Comparison of ENCODE assay signal across 11 mouse cellular contexts in the genomic region with DNA sequence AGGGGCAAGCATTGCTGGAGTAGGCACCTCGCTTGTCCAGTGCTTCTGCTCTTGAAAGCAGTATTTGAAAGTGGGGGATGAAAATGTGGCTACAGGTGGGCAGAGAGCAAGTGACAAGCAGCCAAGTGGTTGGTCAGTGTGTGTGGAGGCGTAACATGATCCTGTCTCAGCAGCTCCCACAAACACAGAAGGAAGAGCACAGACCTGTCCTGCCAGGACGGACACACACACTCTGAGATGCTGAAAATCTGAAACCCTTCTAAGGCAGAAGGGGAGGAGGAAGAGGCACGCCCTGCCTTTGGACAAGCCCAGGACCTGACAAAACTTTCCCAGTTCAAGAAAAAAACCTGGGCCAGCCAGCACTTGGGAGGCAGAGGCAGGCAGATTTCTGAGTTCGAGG. TPM values are rescaled to one million over a fixed set of nuclear protein-coding genes. Genes with fewer than 3 reads are reported as not detected.
DNase-seq lines count a peak whose midpoint lies in the region; ATAC-seq and TF ChIP-seq lines count a peak whose summit lies in the region.
"Had no signal": no experiment of that assay in that cellular context is flagged by ENCODE, and none has a peak within 500 bp of the region (broad histone marks: within the 10 kb centered on the region; RNA-seq: fewer than 3 reads in every experiment).

No protein-coding gene starts in this region.

- H3K4me1 ChIP-seq in heart, adult 2 months (ENCODE audit: control insufficient read depth, insufficient read depth, low read length) = peaks cover 13% of the 10 kb centered on the region
- peaks cover 46% of the 10 kb centered on the region for H3K4me1 ChIP-seq in kidney, embryonic 16.5 days (ENCODE audit: insufficient read depth, low read length)
- peaks cover 34% of the 10 kb centered on the region for H3K4me1 ChIP-seq in intestine, embryonic 15.5 days (replicated peaks)
- peaks cover 17% of the 10 kb centered on the region; the same call in 1 of the 2 replicates for H3K4me1 ChIP-seq in neural tube, embryonic 14.5 days (ENCODE audit: control insufficient read depth, insufficient read depth, low read length)
- H3K4me1 ChIP-seq: liver, embryonic 15.5 days had no signal

- peaks cover 2% of the 10 kb centered on the region; the same call in 1 of the 2 replicates for H3K36me3 ChIP-seq in heart, adult 2 months (ENCODE audit: control insufficient read depth, insufficient read depth, low read length)
- no peaks in the 10 kb centered on the region for H3K36me3 ChIP-seq in kidney, embryonic 16.5 days (ENCODE audit: insufficient read depth, low read length)
- H3K36me3 ChIP-seq in intestine, embryonic 15.5 days = no peaks in the 10 kb centered on the region
- H3K36me3 ChIP-seq in neural tube, embryonic 14.5 days (ENCODE audit: control insufficient read depth, insufficient read depth, low read length) = no peaks in the 10 kb centered on the region
- H3K36me3 ChIP-seq: liver, embryonic 15.5 days had no signal

- H3K9me3 ChIP-seq in kidney, embryonic 16.5 days (ENCODE audit: low read length) = no peaks in the 10 kb centered on the region
- no peaks in the 10 kb centered on the region for H3K9me3 ChIP-seq in intestine, embryonic 15.5 days
- no peaks in the 10 kb centered on the region for H3K9me3 ChIP-seq in neural tube, embryonic 14.5 days (ENCODE audit: control insufficient read depth, low read length)
- H3K9me3 ChIP-seq: liver, embryonic 15.5 days had no signal

- intact Hi-C loops in heart, adult 2 months (cut with DNase I) = no loop called here

- no peak for DNase-seq in heart, adult 2 months
- DNase-seq in heart, adult 8-10 months (ENCODE audit: low spot score) = no peak
- no peak for DNase-seq in kidney, adult 18-20 months
- no peak for DNase-seq in left cerebral cortex, adult 9 months (ENCODE audit: low spot score in 2 of 2)
- DNase-seq in liver = no peak
- DNase-seq: right cerebral cortex, postnatal 14 days; thymus, adult 2 months had no signal

- H3K79me2 ChIP-seq in heart, adult 2 months (replicated peaks; ENCODE audit: control insufficient read depth, insufficient read depth, low read length) = peaks cover 2% of the 10 kb centered on the region

- no peak for ATAC-seq in kidney, embryonic 16.5 days (ENCODE audit: low FRiP score, low TSS enrichment)
- no peak for ATAC-seq in intestine, embryonic 15.5 days
- no peak for ATAC-seq in neural tube, embryonic 14.5 days (ENCODE audit: low read depth)

- TF ChIP-seq CTCF in heart, adult 2 months (IDR thresholded peaks at IDR 0.05) = no peak

- no peak overlapping the region for H3K4me3 ChIP-seq in heart, adult 2 months
- H3K4me3 ChIP-seq in kidney, embryonic 16.5 days (ENCODE audit: low read length) = no peak overlapping the region
- no peak overlapping the region for H3K4me3 ChIP-seq in intestine, embryonic 15.5 days (replicated peaks)
- no peak overlapping the region for H3K4me3 ChIP-seq in neural tube, embryonic 14.5 days (ENCODE audit: low read depth, low read length)
- H3K4me3 ChIP-seq: liver, embryonic 15.5 days had no signal

- peak overlapping the region; percentile 6 for H3K27ac ChIP-seq in heart, adult 2 months
- H3K27ac ChIP-seq in kidney, embryonic 16.5 days (ENCODE audit: low read length) = peak overlapping the region; percentile 80
- H3K27ac ChIP-seq in intestine, embryonic 15.5 days = peak overlapping the region; percentile 59
- H3K27ac ChIP-seq in neural tube, embryonic 14.5 days (ENCODE audit: low read depth, low read length) = peak overlapping the region; percentile 56
- H3K27ac ChIP-seq: liver, embryonic 15.5 days had no signal

- TF ChIP-seq POLR2A in heart, adult 2 months (IDR thresholded peaks at IDR 0.05; ENCODE audit: insufficient read depth, low read depth, low read length) = no peak

- H3K9ac ChIP-seq in heart, adult 2 months (ENCODE audit: low read depth, low read length) = no peak overlapping the region
- peak overlapping the region; percentile 31; the same call in 1 of the 2 replicates for H3K9ac ChIP-seq in kidney, embryonic 16.5 days (replicated peaks; ENCODE audit: low read length)
- peak overlapping the region; percentile 11; the same call in 1 of the 2 replicates for H3K9ac ChIP-seq in intestine, embryonic 15.5 days
- no peak overlapping the region for H3K9ac ChIP-seq in neural tube, embryonic 14.5 days (replicated peaks; ENCODE audit: low read depth, low read length)
- H3K9ac ChIP-seq: liver, embryonic 15.5 days had no signal

- H3K4me2 ChIP-seq in kidney, embryonic 16.5 days (replicated peaks; ENCODE audit: low read depth, low read length) = no peak overlapping the region
- H3K4me2 ChIP-seq in intestine, embryonic 15.5 days (replicated peaks) = no peak overlapping the region
- no peak overlapping the region for H3K4me2 ChIP-seq in neural tube, embryonic 14.5 days (ENCODE audit: low read depth, low read length)
- H3K4me2 ChIP-seq: liver, embryonic 15.5 days had no signal

- 68% methylated on average over 5 of the region's 5 CpGs for WGBS in heart, adult 2 months
- 53% methylated on average over 5 of the region's 5 CpGs for WGBS in kidney, embryonic 16.5 days
- 66% methylated on average over 5 of the region's 5 CpGs for WGBS in intestine, embryonic 15.5 days
- 46% methylated on average over 5 of the region's 5 CpGs for WGBS in neural tube, embryonic 14.5 days

- no peaks in the 10 kb centered on the region for H3K27me3 ChIP-seq in heart, adult 2 months (ENCODE audit: control insufficient read depth, insufficient read depth, low read length)
- no peaks in the 10 kb centered on the region for H3K27me3 ChIP-seq in kidney, embryonic 16.5 days (ENCODE audit: insufficient read depth, low read length)
- H3K27me3 ChIP-seq in intestine, embryonic 15.5 days (replicated peaks) = no peaks in the 10 kb centered on the region
- no peaks in the 10 kb centered on the region for H3K27me3 ChIP-seq in neural tube, embryonic 14.5 days (ENCODE audit: control insufficient read depth, insufficient read depth, low read length)
- H3K27me3 ChIP-seq: liver, embryonic 15.5 days had no signal

- TF ChIP-seq EP300 in heart, adult 2 months (IDR thresholded peaks at IDR 0.05; ENCODE audit: insufficient read depth, low read depth, low read length) = no peak

RNA-seq across cellular contexts. Expression of a gene that starts 34.9 kb away (rescaled TPM):
- total RNA-seq in heart, adult 2 months (2021) = 10 to 100 TPM; 14.6 to 19.1 TPM
- polyA plus RNA-seq in heart, adult 2 months (2012; rRNA removed) = 10.0 and 14.0 TPM in 2 replicates
- 10 to 100 TPM in 3 of 4 experiments, 1 to 10 TPM in 1; 9.8 to 13.0 (median 11.0) TPM for total RNA-seq in heart, adult 8-10 months (2022)
- 26.9 and 29.5 TPM in 2 replicates for polyA plus RNA-seq in kidney, embryonic 16.5 days (2015; fragmentation: Nextera tagmentation; extraction: Ambion mirVana)
- polyA plus RNA-seq in intestine, embryonic 15.5 days (2015; fragmentation: Nextera tagmentation; extraction: Ambion mirVana) = 31.1 and 31.2 TPM in 2 replicates
- 23.5 and 34.7 TPM in 2 replicates for polyA plus RNA-seq in neural tube, embryonic 14.5 days (2014; fragmentation: Nextera tagmentation; extraction: Ambion mirVana)

RNA-seq across cellular contexts. Expression of a gene that starts 42.7 kb away (rescaled TPM):
- total RNA-seq in heart, adult 2 months (2021) = 10 to 100 TPM; 35.3 to 40.4 TPM
- 10.4 and 21.0 TPM in 2 replicates for polyA plus RNA-seq in heart, adult 2 months (2012; rRNA removed)
- 10 to 100 TPM; 32.9 to 54.5 (median 39.9) TPM for total RNA-seq in heart, adult 8-10 months (2022)
- polyA plus RNA-seq in kidney, embryonic 16.5 days (2015; fragmentation: Nextera tagmentation; extraction: Ambion mirVana) = 106 and 112 TPM in 2 replicates
- 87.2 and 103 TPM in 2 replicates for polyA plus RNA-seq in intestine, embryonic 15.5 days (2015; fragmentation: Nextera tagmentation; extraction: Ambion mirVana)
- 114 and 116 TPM in 2 replicates for polyA plus RNA-seq in neural tube, embryonic 14.5 days (2014; fragmentation: Nextera tagmentation; extraction: Ambion mirVana)

Comparison
In these comparisons a context has a peak if more than half of its experiments do, and no peak if none do; other contexts are left out.
1. H3K27ac ChIP-seq: peak in every context shown above with its lines; median percentile 80 in kidney, embryonic 16.5 days; 59 in intestine, embryonic 15.5 days; 56 in neural tube, embryonic 14.5 days; 6 in heart, adult 2 months.
2. H3K9ac ChIP-seq: peak in kidney, embryonic 16.5 days (single experiment) and intestine, embryonic 15.5 days (single experiment); none in heart, adult 2 months (single experiment) and neural tube, embryonic 14.5 days (single experiment).